Mouse (Mus musculus) urinary bladder, postnatal 36 days (tissue): ENCODE measurements around the gene Ccr4.
"Not testable (repeated sequence)": the region's sequence is repeated elsewhere in the genome, so short reads cannot be mapped to it uniquely, and the experiment has no call there.

ENCODE experiments used
- DNase-seq, 2 experiments: peaks; one replicate each; pipeline ENCODE4 v3.0.0; 2022; ENCODE audit warnings: low spot score in 2 of 2, mixed read lengths in 1 of 2

Ccr4 gene

GRCm38 (mm10) chr9:114522501-114522900 is 17.8 kb upstream of the Ccr4 start:
- no peak for DNase-seq

- no peak for DNase-seq
These were observed 17.3 kb upstream of the Ccr4 start for GRCm38 (mm10) chr9:114522041-114522440.

GRCm38 (mm10) chr9:114520529-114520928 is 15.8 kb upstream of the Ccr4 start:
- DNase-seq, result not testable (repeated sequence)

- DNase-seq, result no peak
These were observed 14.2 kb upstream of the Ccr4 start for GRCm38 (mm10) chr9:114518812-114519477.

- DNase-seq, result no peak
These were observed 13.3 kb upstream of the Ccr4 start for GRCm38 (mm10) chr9:114517924-114518497.

GRCm38 (mm10) chr9:114515364-114515763 is 10.6 kb upstream of the Ccr4 start, which contains the start of gene C130032M10Rik:
Gene C130032M10Rik (plus strand): TSS chr9:114515697.
- no peak for DNase-seq

GRCm38 (mm10) chr9:114512831-114513230 is 8.1 kb upstream of the Ccr4 start:
- no peak for DNase-seq

- no peak for DNase-seq
These were observed 5.1 kb upstream of the Ccr4 start for GRCm38 (mm10) chr9:114509785-114510184.

- DNase-seq, result no peak
These were observed 2.7 kb upstream of the Ccr4 start for GRCm38 (mm10) chr9:114507421-114507820.

GRCm38 (mm10) chr9:114506564-114506963 is 1.8 kb upstream of the Ccr4 start:
- no peak for DNase-seq

GRCm38 (mm10) chr9:114502711-114503427 is 1.8 kb downstream of the Ccr4 start:
- peak; percentile 49 to 72 for DNase-seq

- DNase-seq, result no peak
These were observed 2.8 kb downstream of the Ccr4 start for GRCm38 (mm10) chr9:114501913-114502312.

GRCm38 (mm10) chr9:114501111-114501510 is 3.6 kb downstream of the Ccr4 start:
- no peak for DNase-seq

- DNase-seq, result peak; percentile 19 to 50
These were observed 4.8 kb downstream of the Ccr4 start for GRCm38 (mm10) chr9:114499783-114500515.

GRCm38 (mm10) chr9:114498218-114498617 is 6.5 kb downstream of the Ccr4 start:
- peak; percentile 84 to 87 for DNase-seq

GRCm38 (mm10) chr9:114496469-114496868 is 8.2 kb downstream of the Ccr4 start:
- DNase-seq, result no peak

- DNase-seq, result no peak
These were observed 17.0 kb downstream of the Ccr4 start for GRCm38 (mm10) chr9:114487481-114488258.

GRCm38 (mm10) chr9:114486808-114487207 is 17.9 kb downstream of the Ccr4 start:
- DNase-seq, result no peak

- no peak for DNase-seq
These were observed 19.9 kb downstream of the Ccr4 start for GRCm38 (mm10) chr9:114484771-114485170.

GRCm38 (mm10) chr9:114480940-114481339 is 23.8 kb downstream of the Ccr4 start:
- DNase-seq, result no peak

GRCm38 (mm10) chr9:114477019-114477418 is 27.7 kb downstream of the Ccr4 start:
- DNase-seq, result no peak
